Mouse (Mus musculus) urinary bladder, postnatal 4 days (tissue): ENCODE measurements around the gene Tmco1.

ENCODE experiments used
- DNase-seq, 2 experiments: peaks; one replicate each; pipeline ENCODE4 v3.0.0; 2021 to 2022; ENCODE audit warnings: low spot score in 2 of 2

The Tmco1 gene

GRCm38 (mm10) chr1:167283441-167284257 lies 24.5 kb upstream of the Tmco1 start:
- DNase-seq = peak in 1 of 2 experiments; percentile 38

- DNase-seq = peak; percentile 54 to 73
Measured at GRCm38 (mm10) chr1:167284258-167284836, 23.8 kb upstream of the Tmco1 start.

- DNase-seq = peak; percentile 84
Measured at GRCm38 (mm10) chr1:167284837-167285319, 23.3 kb upstream of the Tmco1 start.

DNA sequence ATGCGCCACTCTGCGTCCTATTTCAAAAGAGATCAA lies 23.0 kb upstream of the Tmco1 start, which contains the start of gene Uck2:
Uck2 (minus strand) TSS at position 1 of the 36 bp plus-strand sequence.
- no peak for DNase-seq

- DNase-seq = no peak
Measured at GRCm38 (mm10) chr1:167285356-167285755, 22.8 kb upstream of the Tmco1 start.

GRCm38 (mm10) chr1:167287156-167287555 lies 21.0 kb upstream of the Tmco1 start:
- DNase-seq = no peak

GRCm38 (mm10) chr1:167288665-167289538 lies 19.3 kb upstream of the Tmco1 start:
- no peak for DNase-seq

DNA sequence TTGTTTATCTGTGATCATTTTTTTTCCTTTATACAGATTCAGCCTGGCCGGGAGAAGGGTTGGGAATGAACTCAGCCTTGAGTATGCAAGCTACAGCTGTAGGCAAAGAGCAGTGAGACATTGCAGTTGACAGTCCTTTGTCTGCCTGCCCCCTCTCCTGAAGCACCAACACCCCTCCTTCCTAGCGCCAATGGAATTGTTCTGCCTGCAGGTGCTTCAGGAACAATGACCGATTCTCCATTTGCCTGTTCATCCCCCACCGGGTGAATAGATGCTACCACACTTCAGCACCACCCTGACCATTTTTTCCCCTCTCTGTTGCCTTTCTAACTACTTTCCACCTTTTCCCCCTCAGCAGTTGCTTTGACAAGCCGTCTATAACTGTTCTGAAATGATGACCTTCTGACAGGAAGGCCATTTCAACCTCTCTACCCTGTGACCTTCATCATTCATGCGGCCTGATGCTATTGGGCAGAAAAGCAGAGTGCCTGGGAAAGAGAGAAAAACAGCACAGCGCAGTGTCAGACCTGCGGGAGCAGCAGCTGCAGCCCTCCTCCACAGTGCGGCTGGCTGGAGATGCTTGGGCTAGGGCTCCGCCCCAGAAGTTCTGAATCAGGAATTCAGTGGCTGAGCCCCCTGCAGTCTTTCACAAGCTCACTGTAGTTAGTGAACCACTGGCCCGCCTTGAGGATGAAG lies 18.5 kb upstream of the Tmco1 start:
- no peak for DNase-seq

GRCm38 (mm10) chr1:167290263-167290592 lies 17.9 kb upstream of the Tmco1 start:
- DNase-seq = no peak

GRCm38 (mm10) chr1:167291610-167292009 lies 16.6 kb upstream of the Tmco1 start:
- DNase-seq = no peak

DNA sequence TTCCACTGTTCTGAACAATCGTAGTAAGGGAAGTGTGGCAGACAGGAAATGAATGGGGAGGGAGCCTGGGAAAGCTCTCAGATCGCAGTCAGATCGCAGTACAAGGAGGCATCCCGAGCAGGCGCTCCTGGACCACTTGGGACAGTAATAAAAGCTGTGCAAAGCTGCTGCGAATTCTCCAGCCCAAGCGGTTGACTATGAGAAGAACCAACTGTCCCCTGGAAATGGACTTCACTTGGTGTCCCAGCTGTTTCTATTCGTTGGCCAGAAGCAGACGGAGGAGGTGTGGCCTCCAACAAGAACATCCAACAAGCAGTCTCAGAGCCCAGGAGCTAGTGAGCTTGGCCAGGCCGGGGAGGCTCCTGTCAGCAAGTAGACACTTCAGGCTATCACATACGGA lies 15.7 kb upstream of the Tmco1 start:
- peak in 1 of 2 experiments; percentile 60 for DNase-seq

DNA sequence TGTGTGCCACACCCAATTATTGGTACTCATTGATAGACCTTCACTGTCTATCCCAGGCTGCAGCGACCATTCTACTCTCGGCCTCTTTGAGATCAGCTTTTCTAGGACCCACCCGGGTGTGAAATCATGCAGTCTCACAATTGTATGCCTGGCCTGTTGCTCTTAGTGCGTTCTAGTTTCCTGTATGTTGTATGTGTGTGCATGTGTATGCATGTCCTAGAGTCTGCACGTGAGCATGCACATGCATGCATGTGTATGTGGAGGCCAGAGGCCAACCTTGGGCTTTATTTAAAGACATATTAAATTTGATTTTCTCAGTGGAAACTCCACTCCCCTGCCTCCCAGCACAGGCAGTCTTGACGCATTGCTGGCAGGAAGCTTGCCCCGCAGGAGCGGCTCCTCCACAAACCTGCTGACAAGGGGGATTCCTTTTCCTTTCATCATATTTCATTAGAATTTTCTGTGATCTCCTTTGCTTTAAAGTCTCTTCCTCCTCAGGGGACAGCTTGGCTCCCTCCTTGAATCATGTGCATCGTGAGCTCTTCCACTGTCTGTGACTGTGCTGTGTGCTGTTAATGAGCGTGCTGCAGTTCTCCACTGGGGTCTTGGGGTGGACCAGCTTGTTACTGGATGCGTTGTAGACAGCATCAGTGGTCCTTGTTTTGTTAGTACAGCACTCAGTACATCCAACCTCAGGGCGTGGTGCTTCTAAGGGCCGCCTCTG lies 12.3 kb upstream of the Tmco1 start:
- DNase-seq = no peak

GRCm38 (mm10) chr1:167300122-167300521 lies 8.1 kb upstream of the Tmco1 start:
- no peak for DNase-seq

DNA sequence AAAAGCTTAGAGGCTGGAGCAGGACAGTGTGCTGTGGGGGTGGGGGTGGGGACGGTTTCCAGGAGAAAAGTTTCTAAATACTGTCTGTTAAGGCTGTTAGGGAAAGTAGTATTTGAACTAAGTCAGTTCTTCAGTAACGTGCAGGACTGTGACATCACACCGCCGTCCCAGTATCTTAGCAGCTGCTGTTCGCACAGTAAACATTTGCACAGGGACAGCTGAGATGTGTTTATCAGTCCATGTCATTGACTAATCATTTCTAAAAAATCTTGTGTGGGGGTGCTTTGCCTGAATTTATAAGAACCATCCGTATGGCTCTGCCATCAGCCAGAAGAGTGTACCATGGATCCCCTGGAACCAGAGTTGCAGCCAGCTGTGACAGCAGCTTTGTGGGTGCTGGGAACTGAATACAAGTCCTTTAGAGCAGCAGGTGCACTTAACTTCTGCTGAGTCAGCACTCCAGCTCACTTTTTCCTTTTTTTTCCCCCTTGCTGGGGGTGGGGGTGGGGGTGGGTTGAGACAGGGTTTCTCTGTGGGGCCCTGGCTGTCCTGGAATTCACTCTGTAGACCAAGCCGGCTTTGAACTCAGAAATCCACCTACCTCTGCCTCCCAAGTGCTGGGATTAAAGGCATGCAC lies 2.6 kb upstream of the Tmco1 start:
- no peak for DNase-seq

GRCm38 (mm10) chr1:167306451-167307240 lies 1.5 kb upstream of the Tmco1 start:
- DNase-seq = peak in 1 of 2 experiments; percentile 22

DNA sequence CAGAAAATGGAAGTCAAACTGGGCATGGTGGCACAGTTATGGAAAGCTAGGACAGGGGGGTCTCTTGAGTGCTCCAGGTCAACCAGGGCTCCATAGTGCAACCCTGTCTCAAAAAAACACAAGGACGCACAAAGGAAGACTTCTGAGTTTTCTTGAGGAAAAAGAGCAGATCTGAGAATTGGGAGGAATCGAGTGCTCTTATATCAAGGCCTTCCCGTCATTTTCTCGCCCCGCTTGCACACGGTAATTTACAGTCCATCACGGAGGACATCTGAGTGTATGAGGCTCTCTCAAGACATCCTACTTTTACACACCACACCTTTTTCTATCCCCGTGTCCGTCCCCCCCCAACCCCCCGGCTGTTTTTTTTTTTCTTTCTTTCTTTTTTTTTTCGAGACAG lies 504 bp upstream of the Tmco1 start:
- DNase-seq = no peak

DNA sequence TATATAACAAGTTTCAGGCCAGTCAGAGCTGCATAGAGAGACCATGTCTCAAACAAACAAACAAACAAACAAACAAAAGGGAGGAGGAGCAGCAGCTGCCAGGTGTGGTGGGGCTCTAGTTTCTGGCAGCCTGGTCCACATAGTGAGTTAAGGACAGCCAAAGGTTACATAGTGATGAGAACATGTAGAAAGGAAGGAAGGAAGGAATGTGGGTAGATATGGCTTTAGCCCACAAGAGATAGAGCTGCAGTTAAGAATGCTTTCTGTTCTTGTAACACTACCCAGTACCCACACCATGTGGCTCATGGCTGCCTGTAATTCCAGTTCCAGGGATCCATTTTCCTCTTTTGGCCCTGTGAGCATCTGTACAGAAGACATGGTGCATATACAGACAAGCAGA lies 4.2 kb downstream of the Tmco1 start:
- DNase-seq = no peak

DNA sequence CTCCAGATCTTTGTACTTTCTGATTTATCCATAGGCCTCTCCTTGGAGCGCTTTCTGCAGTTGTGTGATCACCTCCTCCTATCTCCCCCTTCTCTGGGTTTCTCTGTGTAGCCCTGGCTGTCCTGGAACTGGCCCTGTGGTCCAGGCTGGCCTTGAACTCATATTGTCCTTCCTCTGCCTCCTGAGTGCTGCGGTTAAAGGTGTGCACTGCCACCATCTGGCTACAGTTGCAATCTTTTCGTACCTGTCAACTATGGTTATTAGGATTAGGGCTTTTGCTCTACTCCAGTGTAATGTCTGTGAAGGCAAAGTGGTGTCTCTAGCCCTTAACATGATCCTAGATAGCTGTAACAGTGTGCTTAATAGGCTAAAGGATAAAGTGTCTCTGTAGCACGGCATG lies 5.0 kb downstream of the Tmco1 start:
- DNase-seq = no peak

DNA sequence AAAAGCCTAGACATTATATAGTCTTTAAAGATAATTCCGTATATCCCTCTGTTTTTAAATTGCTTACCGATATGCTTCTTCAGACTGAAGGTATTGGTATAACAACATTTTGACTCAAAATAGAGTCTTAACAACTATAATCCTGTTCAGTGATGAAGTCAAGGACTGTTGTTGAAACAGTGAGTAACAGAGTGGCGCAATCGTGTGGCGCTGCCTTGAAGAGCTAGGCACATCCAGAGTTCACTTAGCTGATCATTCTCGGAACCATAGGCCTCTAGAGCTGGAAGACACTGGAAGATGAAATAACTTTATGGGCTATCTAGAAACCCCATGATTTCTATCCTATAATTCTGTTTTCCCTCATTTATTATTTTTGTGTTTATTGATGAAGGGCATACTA lies 13.5 kb downstream of the Tmco1 start:
- no peak for DNase-seq

DNA sequence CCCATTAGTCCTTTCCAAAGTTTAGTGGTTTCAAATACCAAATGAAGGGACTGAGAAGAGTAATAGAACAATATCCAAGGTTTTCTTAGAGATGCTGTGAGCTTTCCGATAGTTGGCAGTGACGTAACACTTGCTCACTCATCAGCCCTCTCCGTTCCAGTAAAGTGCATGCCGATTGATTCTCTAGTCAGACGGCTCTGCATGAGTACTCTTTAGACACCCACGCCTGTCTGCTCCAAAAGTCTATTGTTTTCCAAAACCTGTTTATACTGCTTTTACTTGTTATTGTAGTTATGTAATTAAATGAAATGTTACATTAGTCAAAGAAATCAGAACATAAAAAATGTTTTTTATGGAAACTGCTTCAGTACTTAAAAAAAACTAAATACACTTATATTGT lies 20.6 kb downstream of the Tmco1 start:
- DNase-seq = no peak

DNA sequence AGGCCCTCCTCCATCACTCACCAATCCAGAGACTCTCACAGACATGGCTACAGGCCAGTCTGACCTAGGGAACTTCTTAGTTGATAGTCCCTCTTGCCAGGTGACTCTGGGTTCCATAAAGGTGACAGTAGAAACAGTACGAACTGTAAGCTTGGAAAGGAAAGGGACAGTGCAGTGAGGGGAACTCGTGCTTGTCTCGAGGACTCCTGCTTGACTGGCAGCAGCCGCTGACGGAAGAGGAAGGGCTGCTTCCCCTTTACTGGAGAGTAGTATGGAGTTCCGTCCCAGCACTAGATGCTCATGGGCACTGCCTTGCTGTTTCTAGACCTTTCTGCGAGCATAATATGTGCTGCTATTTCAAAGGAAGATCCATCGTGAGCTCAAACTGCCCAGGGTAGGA lies 22.9 kb downstream of the Tmco1 start:
- no peak for DNase-seq
